In the genomic region with DNA sequence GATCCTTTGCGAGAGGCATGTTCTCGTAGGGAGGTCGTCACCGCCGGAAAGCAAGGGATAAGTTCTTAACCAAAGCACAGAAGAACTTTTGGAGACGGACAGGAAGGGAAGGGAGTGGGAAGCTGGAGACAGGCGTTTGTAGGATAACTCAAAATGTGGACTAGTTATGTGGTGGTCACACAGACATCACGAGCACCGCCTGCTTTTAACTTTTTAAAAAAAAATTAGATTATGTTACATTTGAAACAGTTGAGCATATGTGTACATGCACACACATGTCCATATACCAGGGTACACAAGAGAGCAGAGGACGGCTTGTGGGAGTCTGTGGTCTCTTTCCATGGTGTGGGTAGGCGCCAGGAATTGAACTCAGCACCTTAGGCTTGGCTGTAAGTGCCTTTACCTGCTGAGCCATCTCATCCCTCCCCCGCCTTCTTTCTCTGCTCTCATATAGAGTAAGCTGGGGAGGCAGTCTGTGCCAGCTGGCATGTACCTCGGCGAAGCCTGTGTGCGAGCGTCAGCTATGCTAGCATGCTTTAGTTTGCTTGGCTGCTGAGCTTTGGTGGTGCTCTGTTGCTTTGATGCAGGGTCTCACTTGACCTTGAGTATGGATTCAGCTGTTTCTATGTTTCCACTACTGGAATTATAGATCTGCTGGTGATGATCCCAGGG, we compare ENCODE assay signal across 8 mouse cellular contexts. TPM values are rescaled to one million over a fixed set of nuclear protein-coding genes. Genes with fewer than 3 reads are reported as not detected.
DNase-seq lines count a peak whose midpoint lies in the region; ATAC-seq lines count a peak whose summit lies in the region.

A gene (minus strand): TSS at position 51 of the 672 bp plus-strand sequence.

- no peak for ATAC-seq in kidney, embryonic 16.5 days (ENCODE audit: low FRiP score, low TSS enrichment)
- no peak for ATAC-seq in forebrain, embryonic 15.5 days (replicated peaks)
- ATAC-seq in hindbrain, embryonic 12.5 days (ENCODE audit: low FRiP score) = no peak
- no peak for ATAC-seq in liver, embryonic 15.5 days (ENCODE audit: insufficient read depth)

- DNase-seq in kidney, adult 8-10 months = no peak
- DNase-seq in adrenal gland, adult 2 months = no peak
- no peak for DNase-seq in yolk sac, embryonic 10.5 days (ENCODE audit: low spot score)
- DNase-seq in cerebellum, postnatal 25 days = no peak

- WGBS in kidney, embryonic 16.5 days = 93% methylated on average over 16 of the region's 16 CpGs
- WGBS in forebrain, embryonic 15.5 days = 85% methylated on average over 16 of the region's 16 CpGs
- WGBS in hindbrain, embryonic 12.5 days = 88% methylated on average over 16 of the region's 16 CpGs
- WGBS in liver, embryonic 15.5 days (ENCODE audit: insufficient replicate concordance) = 76% methylated on average over 16 of the region's 16 CpGs

- H3K27ac ChIP-seq in kidney, embryonic 16.5 days (ENCODE audit: low read length) = no peak within 1 kb of the TSS
- no peak within 1 kb of the TSS for H3K27ac ChIP-seq in forebrain, embryonic 15.5 days (replicated peaks)
- no peak within 1 kb of the TSS for H3K27ac ChIP-seq in hindbrain, embryonic 12.5 days
- no peak within 1 kb of the TSS for H3K27ac ChIP-seq in liver, embryonic 15.5 days (replicated peaks)

- H3K27me3 ChIP-seq in kidney, embryonic 16.5 days (ENCODE audit: insufficient read depth, low read length) = no peaks in the 10 kb centered on the region
- H3K27me3 ChIP-seq in forebrain, embryonic 15.5 days = no peaks in the 10 kb centered on the region
- H3K27me3 ChIP-seq in hindbrain, embryonic 12.5 days = peaks cover 15% of the 10 kb centered on the region
- peaks cover 37% of the 10 kb centered on the region for H3K27me3 ChIP-seq in liver, embryonic 15.5 days

- H3K36me3 ChIP-seq in kidney, embryonic 16.5 days (ENCODE audit: insufficient read depth, low read length) = no peaks in the 10 kb centered on the region
- no peaks in the 10 kb centered on the region for H3K36me3 ChIP-seq in forebrain, embryonic 15.5 days
- no peaks in the 10 kb centered on the region for H3K36me3 ChIP-seq in hindbrain, embryonic 12.5 days
- no peaks in the 10 kb centered on the region for H3K36me3 ChIP-seq in liver, embryonic 15.5 days (replicated peaks)

- H3K4me1 ChIP-seq in kidney, embryonic 16.5 days (ENCODE audit: insufficient read depth, low read length) = peaks cover 16% of the 10 kb centered on the region
- H3K4me1 ChIP-seq in forebrain, embryonic 15.5 days = peaks cover 11% of the 10 kb centered on the region
- H3K4me1 ChIP-seq in hindbrain, embryonic 12.5 days = peaks cover 11% of the 10 kb centered on the region
- no peaks in the 10 kb centered on the region for H3K4me1 ChIP-seq in liver, embryonic 15.5 days (replicated peaks)

- no peak within 1 kb of the TSS for H3K9ac ChIP-seq in kidney, embryonic 16.5 days (replicated peaks; ENCODE audit: low read length)
- no peak within 1 kb of the TSS for H3K9ac ChIP-seq in forebrain, embryonic 15.5 days (replicated peaks)
- H3K9ac ChIP-seq in hindbrain, embryonic 12.5 days = no peak within 1 kb of the TSS
- H3K9ac ChIP-seq in liver, embryonic 15.5 days = no peak within 1 kb of the TSS

- no peak within 1 kb of the TSS for H3K4me2 ChIP-seq in kidney, embryonic 16.5 days (replicated peaks; ENCODE audit: low read depth, low read length)
- no peak within 1 kb of the TSS for H3K4me2 ChIP-seq in forebrain, embryonic 15.5 days (replicated peaks)
- no peak within 1 kb of the TSS for H3K4me2 ChIP-seq in hindbrain, embryonic 12.5 days (replicated peaks)
- H3K4me2 ChIP-seq in liver, embryonic 15.5 days = no peak within 1 kb of the TSS

- no peaks in the 10 kb centered on the region for H3K9me3 ChIP-seq in kidney, embryonic 16.5 days (ENCODE audit: low read length)
- no peaks in the 10 kb centered on the region for H3K9me3 ChIP-seq in forebrain, embryonic 15.5 days
- no peaks in the 10 kb centered on the region for H3K9me3 ChIP-seq in hindbrain, embryonic 12.5 days (replicated peaks)
- no peaks in the 10 kb centered on the region for H3K9me3 ChIP-seq in liver, embryonic 15.5 days (replicated peaks)

- no peak within 1 kb of the TSS for H3K4me3 ChIP-seq in kidney, embryonic 16.5 days (ENCODE audit: low read length)
- no peak within 1 kb of the TSS for H3K4me3 ChIP-seq in forebrain, embryonic 15.5 days
- H3K4me3 ChIP-seq in hindbrain, embryonic 12.5 days = no peak within 1 kb of the TSS
- no peak within 1 kb of the TSS for H3K4me3 ChIP-seq in liver, embryonic 15.5 days (replicated peaks)

RNA-seq across cellular contexts. Expression of the gene that starts here (rescaled TPM):
- 241 and 422 TPM in 2 replicates for polyA plus RNA-seq in kidney, embryonic 16.5 days (2015; fragmentation: Nextera tagmentation; extraction: Ambion mirVana)
- total RNA-seq in adrenal gland, adult 2 months (2021) = 10 to 100 TPM; 29.7 to 63.5 TPM
- polyA plus RNA-seq in adrenal gland, adult 2 months (2012; rRNA removed) = 2.0 and 2.8 TPM in 2 replicates
- polyA plus RNA-seq in forebrain, embryonic 15.5 days (2015; fragmentation: Nextera tagmentation; extraction: Ambion mirVana) = 229 and 257 TPM in 2 replicates
- 350 and 413 TPM in 2 replicates for polyA plus RNA-seq in hindbrain, embryonic 12.5 days (2016; fragmentation: Nextera tagmentation; extraction: Ambion mirVana)
- polyA plus RNA-seq in liver, embryonic 15.5 days (2015; fragmentation: Nextera tagmentation; extraction: Ambion mirVana) = 111 and 184 TPM in 2 replicates

Comparison
In these comparisons a context has a peak if more than half of its experiments do, and no peak if none do; other contexts are left out.
1. RNA of the gene that starts here (polyA plus RNA-seq): 350 to 413 TPM in hindbrain, embryonic 12.5 days, 241 to 422 TPM in kidney, embryonic 16.5 days, 229 to 257 TPM in forebrain, embryonic 15.5 days and 111 to 184 TPM in liver, embryonic 15.5 days; 2.0 to 2.8 TPM in adrenal gland, adult 2 months; every median in the first group is over 10 times any median in the second.